Mouse (Mus musculus): ENCODE measurements around the gene Serpind1.

GRCm38 (mm10) chr16:17303521-17304245 lies 27.5 kb upstream of the Serpind1 start:
- no peak for TF ChIP-seq CTCF (IDR thresholded peaks at IDR 0.05; ENCODE audit: insufficient read depth, low read length)
- TF ChIP-seq POLR2A (IDR thresholded peaks at IDR 0.05; ENCODE audit: borderline replicate concordance, extremely low read depth, low read depth, low read length) = no peak
